Mouse (Mus musculus) urinary bladder, postnatal 25 days (tissue): ENCODE data around the gene Nme6.

Experiments
- DNase-seq: peaks from one replicate; pipeline ENCODE4 v3.0.0; 2022; ENCODE audit warnings: low spot score

Gene Nme6

GRCm38 (mm10) chr9:109874797-109875691 lies 42.5 kb downstream of the Nme6 start, which contains the start of gene Cdc25a:
Gene Cdc25a (plus strand): TSS chr9:109875579.
- DNase-seq = peak; percentile 92

- DNase-seq = peak; percentile 67
Measured at GRCm38 (mm10) chr9:109875695-109876601, 43.4 kb downstream of the Nme6 start.

GRCm38 (mm10) chr9:109876756-109877155 lies 44.2 kb downstream of the Nme6 start:
- DNase-seq = no peak

- no peak for DNase-seq
Measured at GRCm38 (mm10) chr9:109877666-109878065, 45.1 kb downstream of the Nme6 start.

GRCm38 (mm10) chr9:109879305-109879704 lies 46.8 kb downstream of the Nme6 start:
- DNase-seq = no peak

GRCm38 (mm10) chr9:109886259-109886658 lies 53.7 kb downstream of the Nme6 start:
- no peak for DNase-seq

GRCm38 (mm10) chr9:109887321-109887720 lies 54.8 kb downstream of the Nme6 start:
- no peak for DNase-seq

GRCm38 (mm10) chr9:109891501-109891900 lies 59.0 kb downstream of the Nme6 start:
- DNase-seq = no peak
